Mouse (Mus musculus) lung, adult 2 months (tissue): ENCODE measurements around the gene Fanci.

Experiments
- CTCF ChIP-seq: fragments of 200-500 bp; IDR thresholded peaks from 2 replicates; pipeline ENCODE4 v1.5.1; 2011; ENCODE audit warnings: mild to moderate bottlenecking, low read length, control low read depth; ENCODE audit not compliant: insufficient read depth
- POLR2A ChIP-seq: fragments of 200-500 bp; IDR thresholded peaks from 2 replicates; pipeline ENCODE4 v1.6.1; 2011; ENCODE audit warnings: low read depth, mild to moderate bottlenecking, control low read depth, low read length, borderline replicate concordance; ENCODE audit errors: extremely low read depth

DNA sequence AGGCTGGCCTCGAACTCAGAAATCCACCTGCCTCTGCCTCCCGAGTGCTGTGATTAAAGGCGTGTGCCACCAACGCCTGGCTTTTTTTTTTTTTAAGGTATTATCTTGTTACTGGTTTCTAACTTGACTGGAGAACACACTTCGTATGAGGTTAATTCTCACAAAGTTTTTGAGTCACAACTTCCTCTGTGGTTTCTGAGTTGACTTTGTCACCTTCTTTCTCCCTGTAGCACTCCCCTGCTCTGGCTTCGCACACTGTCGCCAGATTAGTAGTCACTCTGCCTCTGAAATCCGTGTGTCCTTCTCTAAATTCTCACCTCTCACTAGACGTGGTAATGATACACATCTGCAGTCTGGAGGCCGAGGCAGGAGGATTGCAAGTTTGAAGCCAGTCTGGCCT, 31.1 kb downstream of the Fanci start:
- TF ChIP-seq POLR2A: no peak
- no peak for TF ChIP-seq CTCF
